Mouse (Mus musculus): ENCODE measurements around the gene Nfib.
"Not testable (repeated sequence)": the region's sequence is repeated elsewhere in the genome, so short reads cannot be mapped to it uniquely, and the experiment has no call there.

Gene Nfib

DNA sequence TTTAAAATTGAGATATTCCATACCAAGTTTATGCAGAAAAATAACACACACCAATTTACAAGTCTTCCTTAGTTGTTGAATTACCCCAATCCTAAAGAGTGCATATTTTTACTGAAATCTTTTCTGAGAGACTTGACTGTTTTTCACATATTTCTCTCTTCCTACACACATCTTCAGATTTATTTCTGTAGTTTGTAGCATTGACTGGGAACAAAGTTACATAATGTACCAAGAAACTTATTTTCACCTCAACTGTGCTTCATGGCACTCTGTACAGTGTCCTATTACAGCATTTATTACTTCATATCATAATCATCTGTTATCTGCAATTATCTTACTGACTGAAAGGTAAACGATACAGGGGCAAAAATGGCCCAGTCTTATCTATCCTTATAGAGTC is 406.9 kb downstream of the Nfib start:
- DNase-seq (ENCODE audit: low spot score) = no peak

DNA sequence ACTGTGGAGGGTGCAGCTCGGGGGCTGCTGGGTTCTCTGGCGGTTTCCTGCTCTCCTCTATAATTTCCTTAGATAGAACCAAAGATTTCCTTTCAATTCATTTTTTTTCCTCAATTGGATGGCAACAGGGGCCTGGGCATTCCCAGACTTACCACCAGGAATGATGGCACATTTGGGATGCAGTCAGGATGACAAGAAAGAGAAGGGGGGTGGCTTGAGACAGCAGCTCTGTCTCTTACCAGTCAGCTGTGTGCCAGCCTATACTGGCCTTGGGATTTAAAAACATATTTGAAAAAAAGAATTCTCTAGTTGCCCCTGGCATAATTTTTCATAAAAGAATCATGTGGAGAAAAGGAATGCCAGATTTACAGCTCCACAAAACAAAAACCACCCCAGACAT is 408.0 kb downstream of the Nfib start:
- no peak for DNase-seq (ENCODE audit: low spot score)

- DNase-seq (ENCODE audit: low spot score) = no peak
Measured at GRCm38 (mm10) chr4:82294066-82294465, 411.5 kb downstream of the Nfib start.

GRCm38 (mm10) chr4:82291174-82291847 is 414.2 kb downstream of the Nfib start:
- DNase-seq (ENCODE audit: low spot score) = no peak

- DNase-seq (ENCODE audit: low spot score) = no peak
Measured at GRCm38 (mm10) chr4:82290623-82291022, 414.9 kb downstream of the Nfib start.

- no peak for DNase-seq (ENCODE audit: low spot score)
Measured at GRCm38 (mm10) chr4:82289596-82289995, 416.0 kb downstream of the Nfib start.

GRCm38 (mm10) chr4:82288138-82288537 is 417.4 kb downstream of the Nfib start:
- no peak for DNase-seq (ENCODE audit: low spot score)

GRCm38 (mm10) chr4:82287454-82287853 is 418.1 kb downstream of the Nfib start:
- DNase-seq (ENCODE audit: low spot score) = no peak

- DNase-seq (ENCODE audit: low spot score) = no peak
Measured at GRCm38 (mm10) chr4:82286931-82287330, 418.6 kb downstream of the Nfib start.

- DNase-seq (ENCODE audit: low spot score) = no peak
Measured at GRCm38 (mm10) chr4:82283536-82283935, 422.0 kb downstream of the Nfib start.

DNA sequence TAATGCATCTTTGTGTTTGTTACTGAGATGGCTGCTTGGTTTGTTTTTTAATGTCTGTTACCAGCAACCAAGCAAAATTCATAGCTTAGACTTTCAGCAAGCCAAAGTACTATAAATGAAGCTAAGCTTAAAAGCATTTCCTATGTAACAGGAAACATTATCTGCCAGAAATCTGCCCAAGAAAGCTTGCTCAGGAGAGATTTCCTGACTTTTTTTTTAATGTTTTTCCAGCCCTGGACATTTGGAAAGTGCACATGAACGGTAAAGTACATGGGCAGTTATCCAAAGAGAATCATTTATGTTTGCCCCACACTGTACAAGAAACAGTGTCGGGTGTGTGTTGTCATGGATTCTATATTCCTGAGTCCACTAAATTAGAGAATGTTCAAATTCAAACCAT is 429.6 kb downstream of the Nfib start:
- no peak for DNase-seq (ENCODE audit: low spot score)

- no peak for DNase-seq (ENCODE audit: low spot score)
Measured at GRCm38 (mm10) chr4:82273049-82273754, 432.3 kb downstream of the Nfib start.

- DNase-seq (ENCODE audit: low spot score) = no peak
Measured at GRCm38 (mm10) chr4:82272099-82272498, 433.5 kb downstream of the Nfib start.

DNA sequence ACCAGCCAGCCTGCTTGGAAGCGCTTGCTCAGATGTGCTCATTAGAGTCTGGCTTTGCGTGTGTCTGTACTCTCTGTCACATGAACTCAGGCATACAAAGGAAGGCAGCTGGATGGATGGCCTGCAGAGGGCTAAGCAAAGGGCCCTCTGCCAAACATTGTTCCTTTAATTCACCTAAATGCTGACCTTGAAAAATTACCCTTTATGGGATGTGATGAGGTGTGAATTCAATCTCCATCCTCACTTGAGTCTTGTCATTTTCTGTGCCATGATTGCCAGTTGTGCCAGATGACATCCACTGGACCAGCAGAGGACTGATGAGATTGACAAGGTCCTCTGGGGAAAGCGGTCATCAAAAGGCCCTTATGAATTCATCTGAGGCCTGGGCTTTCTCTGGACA is 434.0 kb downstream of the Nfib start:
- DNase-seq (ENCODE audit: low spot score) = no peak

- DNase-seq (ENCODE audit: low spot score) = no peak
Measured at GRCm38 (mm10) chr4:82267832-82268778, 437.4 kb downstream of the Nfib start.

GRCm38 (mm10) chr4:82266066-82266619 is 439.4 kb downstream of the Nfib start:
- DNase-seq (ENCODE audit: low spot score) = no peak

DNA sequence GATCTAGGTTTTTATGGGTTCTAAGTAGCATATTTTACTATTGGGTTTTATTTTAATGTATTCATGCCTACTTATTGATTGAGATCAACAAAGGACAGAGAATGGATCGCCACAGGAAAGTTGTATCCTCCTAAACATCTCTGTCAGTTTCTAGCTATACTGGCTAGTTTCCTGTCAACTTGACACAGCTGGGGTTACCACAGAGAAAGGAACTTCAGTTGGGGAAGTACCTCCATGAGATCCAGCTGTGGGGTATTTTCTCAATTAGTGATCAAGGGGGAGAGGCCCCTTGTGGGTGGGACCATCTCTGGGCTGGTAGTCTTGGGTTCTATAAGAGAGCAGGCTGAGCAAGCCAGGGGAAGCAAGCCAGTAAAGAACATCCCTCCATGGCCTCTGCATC is 447.0 kb downstream of the Nfib start:
- DNase-seq (ENCODE audit: low spot score) = not testable (repeated sequence)

DNA sequence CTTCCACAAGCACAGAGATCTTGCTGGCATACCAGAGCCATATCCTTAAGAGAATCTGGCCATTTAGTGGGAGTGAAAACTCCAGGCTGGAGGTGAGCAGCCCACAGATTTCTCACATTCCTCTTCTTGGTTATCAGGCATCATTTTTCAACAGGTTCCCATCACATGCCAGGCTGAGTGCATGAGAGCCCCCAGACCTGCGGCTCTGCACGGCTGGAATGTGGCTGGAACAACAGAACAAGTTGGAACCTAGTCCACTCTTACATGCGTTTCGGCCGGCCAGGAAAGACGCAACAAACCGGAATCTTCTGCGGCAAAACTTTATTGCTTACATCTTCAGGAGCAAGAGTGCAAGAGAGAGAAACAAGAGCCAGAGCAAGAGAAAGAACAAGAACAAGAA is 453.5 kb downstream of the Nfib start:
- DNase-seq (ENCODE audit: low spot score) = no peak

DNA sequence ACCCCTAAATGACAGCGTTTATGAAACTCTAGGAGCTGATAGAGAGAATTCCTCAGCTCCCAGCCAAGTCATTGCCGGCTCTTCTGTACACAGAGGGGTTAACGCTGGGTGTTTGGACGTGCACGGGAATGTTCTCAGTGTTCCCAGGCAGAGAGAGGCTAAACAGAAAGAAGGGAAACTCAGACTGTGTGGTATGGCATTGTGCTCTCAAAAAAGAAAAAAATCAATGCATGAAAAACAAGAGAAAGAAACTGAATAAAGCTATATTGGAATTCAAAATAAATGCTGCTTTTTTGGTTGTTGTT is 455.2 kb downstream of the Nfib start:
- no peak for DNase-seq (ENCODE audit: low spot score)

- no peak for DNase-seq (ENCODE audit: low spot score)
Measured at GRCm38 (mm10) chr4:82249518-82250354, 455.8 kb downstream of the Nfib start.

DNA sequence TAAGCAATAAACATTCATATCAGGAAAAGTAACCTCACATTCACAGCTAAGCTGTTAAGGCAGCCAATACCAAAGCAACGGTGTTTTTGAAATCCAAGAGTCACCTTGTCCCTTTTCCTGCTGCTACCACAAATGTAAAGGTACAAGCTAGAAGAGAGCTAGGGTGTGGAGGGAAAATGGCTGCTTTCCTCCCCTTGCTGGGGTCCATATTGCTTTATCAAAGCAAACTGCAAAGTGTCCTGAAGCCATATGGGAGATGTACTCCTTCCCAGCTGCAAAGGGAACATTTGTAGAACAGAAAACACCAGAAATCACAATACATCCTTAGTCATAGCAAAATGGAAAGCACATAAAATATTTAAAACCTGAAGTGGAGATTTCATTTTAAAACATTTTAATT is 456.6 kb downstream of the Nfib start:
- no peak for DNase-seq (ENCODE audit: low spot score)

- DNase-seq (ENCODE audit: low spot score) = no peak
Measured at GRCm38 (mm10) chr4:82248031-82248430, 457.5 kb downstream of the Nfib start.
